Mouse (Mus musculus): Measurements from ENCODE around the gene Uspl1.

Gene Uspl1

GRCm38 (mm10) chr5:149215540-149215939 lies 31.4 kb downstream of the Uspl1 start:
- DNase-seq: no peak

- no peak for DNase-seq
Observed at GRCm38 (mm10) chr5:149217524-149218357, 33.6 kb downstream of the Uspl1 start.

GRCm38 (mm10) chr5:149219493-149219892 lies 35.3 kb downstream of the Uspl1 start:
- DNase-seq: no peak

GRCm38 (mm10) chr5:149221355-149221754 lies 37.2 kb downstream of the Uspl1 start:
- no peak for DNase-seq

GRCm38 (mm10) chr5:149224666-149225065 lies 40.5 kb downstream of the Uspl1 start:
- no peak for DNase-seq

GRCm38 (mm10) chr5:149228700-149229618 lies 44.8 kb downstream of the Uspl1 start:
- peak; percentile 89 to 92 for DNase-seq

- DNase-seq: no peak
Observed at GRCm38 (mm10) chr5:149229619-149230339, 45.6 kb downstream of the Uspl1 start.

- peak in 1 of 2 experiments; percentile 33 for DNase-seq
Observed at GRCm38 (mm10) chr5:149235002-149235401, 50.9 kb downstream of the Uspl1 start.

- no peak for DNase-seq
Observed at GRCm38 (mm10) chr5:149237221-149237950, 53.2 kb downstream of the Uspl1 start.

GRCm38 (mm10) chr5:149242467-149242866 lies 58.3 kb downstream of the Uspl1 start:
- DNase-seq: no peak

- no peak for DNase-seq
Observed at GRCm38 (mm10) chr5:149243053-149243452, 58.9 kb downstream of the Uspl1 start.

GRCm38 (mm10) chr5:149245391-149245964 lies 61.3 kb downstream of the Uspl1 start:
- no peak for DNase-seq

GRCm38 (mm10) chr5:149245965-149246470 lies 61.9 kb downstream of the Uspl1 start:
- DNase-seq: peak; percentile 82 to 89

- DNase-seq: no peak
Observed at GRCm38 (mm10) chr5:149247047-149247904, 63.1 kb downstream of the Uspl1 start.

GRCm38 (mm10) chr5:149252303-149252702 lies 68.2 kb downstream of the Uspl1 start:
- no peak for DNase-seq

GRCm38 (mm10) chr5:149253491-149253890 lies 69.3 kb downstream of the Uspl1 start:
- DNase-seq: no peak

- DNase-seq: no peak
Observed at GRCm38 (mm10) chr5:149255522-149255921, 71.4 kb downstream of the Uspl1 start.

GRCm38 (mm10) chr5:149257518-149258281 lies 73.5 kb downstream of the Uspl1 start:
- DNase-seq: no peak

GRCm38 (mm10) chr5:149259093-149259492 lies 74.9 kb downstream of the Uspl1 start:
- DNase-seq: no peak

GRCm38 (mm10) chr5:149261449-149261848 lies 77.3 kb downstream of the Uspl1 start:
- no peak for DNase-seq
